Mouse (Mus musculus) midbrain, embryonic 10.5 days (tissue): ENCODE measurements at regions not wholly inside any gene's neighbourhood (a gene's known extent, or its start where the extent isn't known, plus 50 kb on each side); places are given as distances from the start of the nearest gene placed in this dataset.

Experiments
- DNase-seq: peaks from one replicate; pipeline ENCODE4 v3.0.0-alpha.2; 2017; ENCODE audit warnings: low spot score
- H3K27ac ChIP-seq: fragments of 300-500 bp; sonication (generic); replicated peaks from 2 replicates; pipeline ENCODE4 v1.5.1; 2016; ENCODE audit warnings: mild to moderate bottlenecking
- H3K27me3 ChIP-seq: fragments of 300-500 bp; sonication (generic); 2 replicates; pipeline ENCODE4 v1.6.1; 2016; ENCODE audit warnings: low read depth, mild to moderate bottlenecking; ENCODE audit not compliant: poor library complexity, severe bottlenecking
- H3K36me3 ChIP-seq: fragments of 300-500 bp; sonication (generic); 2 replicates; pipeline ENCODE4 v1.6.1; 2016; ENCODE audit warnings: mild to moderate bottlenecking, moderate library complexity
- H3K4me1 ChIP-seq: fragments of 300-500 bp; sonication (generic); 2 replicates; pipeline ENCODE4 v1.6.1; 2016
- H3K4me3 ChIP-seq: fragments of 300-500 bp; sonication (generic); 2 replicates; pipeline ENCODE4 v1.5.1; 2016; ENCODE audit warnings: mild to moderate bottlenecking, moderate library complexity
- H3K9me3 ChIP-seq: fragments of 300-500 bp; sonication (generic); replicated peaks from 2 replicates; pipeline ENCODE4 v1.6.1; 2016; ENCODE audit warnings: mild to moderate bottlenecking
- WGBS: fragments of 180-500 bp; shearing (Covaris S2); methylation state at CpG from one replicate; pipeline ENCODE4 v1.1.7; 2016; 5-methylcytosine and 5-hydroxymethylcytosine counted together

DNA sequence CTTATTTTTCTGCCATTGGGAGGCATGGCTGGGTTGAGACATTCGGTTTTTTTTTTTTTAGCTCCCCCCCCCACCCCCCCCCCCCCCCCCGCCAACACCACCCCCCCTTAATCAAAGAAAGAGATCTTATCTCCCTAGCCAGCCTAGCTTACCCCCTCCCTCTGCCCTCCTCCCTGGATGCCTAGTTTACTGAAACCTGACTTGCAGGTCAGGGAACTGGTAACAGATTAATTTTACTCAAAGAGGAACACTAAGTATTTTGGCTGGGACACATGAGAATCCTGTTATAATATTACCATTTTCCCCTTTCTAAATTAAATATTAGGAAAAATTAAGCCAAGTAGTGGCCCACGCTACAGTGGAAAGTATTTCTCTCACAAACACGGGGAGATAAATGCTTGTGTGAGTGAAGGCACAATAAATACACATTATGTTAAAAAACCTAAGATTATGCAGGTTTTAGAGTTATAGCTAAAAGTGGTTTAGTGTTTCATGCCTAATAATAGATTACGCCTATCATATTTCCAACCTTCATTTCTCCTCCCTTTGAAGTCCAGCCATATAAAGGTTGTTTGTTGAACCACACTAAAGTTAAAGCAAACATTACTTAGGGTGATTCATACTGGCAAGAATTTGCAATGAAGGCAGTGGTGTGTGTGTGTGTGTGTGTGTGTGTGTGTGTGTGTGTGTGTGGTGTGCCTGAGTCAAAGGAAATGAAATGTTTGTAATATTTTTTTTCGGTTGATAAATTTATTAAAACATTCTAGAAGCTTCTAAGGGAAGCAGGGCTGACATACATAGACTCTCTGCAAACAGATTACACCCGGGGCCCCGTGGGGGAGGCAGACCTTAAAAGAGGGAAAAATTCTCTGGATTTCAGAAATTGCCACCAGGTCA, 76.0 kb upstream of the Arid5b start:
- Histone ChIP-seq H3K27me3 (no peaks in the 10 kb centered on the region), H3K27ac (peak overlapping the region; percentile 52; the same call in 1 of the 2 replicates), H3K4me3 (no peak overlapping the region), H3K4me1 (peaks cover 32% of the 10 kb centered on the region), H3K36me3 (no peaks in the 10 kb centered on the region), H3K9me3 (no peaks in the 10 kb centered on the region; the same call in 1 of the 2 replicates)
- 47% methylated on average over 7 of the region's 8 CpGs for WGBS
- no peak for DNase-seq

DNA sequence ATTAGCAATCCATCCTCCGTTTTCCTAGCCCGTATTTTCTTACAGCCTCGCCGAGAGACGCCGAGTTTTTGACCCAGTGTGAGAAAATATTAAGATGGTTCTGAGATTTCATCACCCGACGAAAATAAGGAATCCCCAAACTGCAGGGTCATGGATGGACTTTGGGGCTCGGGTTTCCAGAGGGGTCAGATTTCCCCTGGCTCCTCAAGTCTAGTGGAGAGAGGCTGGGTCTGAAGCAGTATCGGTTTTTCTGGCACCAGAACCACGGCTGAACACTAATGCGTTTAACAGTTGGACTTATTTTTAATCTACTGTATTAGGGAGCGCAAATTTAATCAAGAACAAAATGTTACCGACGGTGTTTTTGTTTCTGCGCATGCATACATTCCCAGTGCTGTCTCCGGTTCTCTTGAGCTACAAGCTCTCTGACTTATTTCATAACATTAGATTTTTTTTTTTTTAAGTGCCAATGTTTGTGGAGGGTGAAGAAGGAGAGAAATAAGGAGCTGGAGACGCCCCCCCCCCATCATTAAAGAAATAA, 75.2 kb upstream of the Arid5b start:
- no peak for DNase-seq
- Histone ChIP-seq H3K9me3 (no peaks in the 10 kb centered on the region), H3K4me1 (peaks cover 32% of the 10 kb centered on the region), H3K4me3 (no peak overlapping the region), H3K27ac (no peak overlapping the region), H3K36me3 (no peaks in the 10 kb centered on the region), H3K27me3 (no peaks in the 10 kb centered on the region)
- 73% methylated on average over 18 of the region's 18 CpGs for WGBS

DNA sequence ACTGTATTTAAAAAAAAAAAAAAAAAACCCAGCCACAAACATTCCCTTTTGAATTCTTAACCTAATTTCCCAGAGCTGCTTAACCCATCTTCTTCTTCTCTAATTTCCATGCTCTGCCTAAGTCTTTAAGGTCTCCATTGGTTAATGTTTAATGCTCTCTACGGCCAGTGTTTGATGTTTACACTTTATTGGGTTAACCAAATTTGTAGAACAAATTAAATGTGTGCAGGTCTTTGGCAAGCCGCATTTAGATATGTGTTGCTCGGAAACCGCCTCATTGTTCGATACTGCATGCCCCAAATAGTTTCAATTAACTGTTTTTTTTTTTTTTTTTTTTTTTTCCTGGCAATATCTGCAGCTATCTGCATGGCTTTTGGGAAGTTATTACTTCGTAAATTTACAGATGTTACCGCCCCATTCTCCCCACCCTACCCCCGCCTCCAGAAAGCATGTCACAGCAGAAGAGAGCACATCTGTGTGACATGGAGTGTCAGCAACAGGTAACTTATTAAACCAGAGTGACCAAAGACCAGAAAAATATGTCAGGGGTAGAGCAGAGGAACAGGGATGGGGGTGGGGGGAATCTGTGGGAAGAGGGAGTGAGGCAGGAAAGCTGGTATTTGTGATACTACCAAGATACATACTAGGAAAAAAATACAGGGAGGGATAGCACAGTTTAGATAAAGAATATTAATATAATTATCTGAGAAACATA, 73.5 kb upstream of the Arid5b start:
- no peaks in the 10 kb centered on the region for H3K36me3 ChIP-seq
- no peak for DNase-seq
- H3K4me3 ChIP-seq = no peak overlapping the region
- no peak overlapping the region for H3K27ac ChIP-seq
- H3K4me1 ChIP-seq = peaks cover 32% of the 10 kb centered on the region
- WGBS = 82% methylated on average over 8 of the region's 8 CpGs
- H3K27me3 ChIP-seq = no peaks in the 10 kb centered on the region
- H3K9me3 ChIP-seq = no peaks in the 10 kb centered on the region

DNA sequence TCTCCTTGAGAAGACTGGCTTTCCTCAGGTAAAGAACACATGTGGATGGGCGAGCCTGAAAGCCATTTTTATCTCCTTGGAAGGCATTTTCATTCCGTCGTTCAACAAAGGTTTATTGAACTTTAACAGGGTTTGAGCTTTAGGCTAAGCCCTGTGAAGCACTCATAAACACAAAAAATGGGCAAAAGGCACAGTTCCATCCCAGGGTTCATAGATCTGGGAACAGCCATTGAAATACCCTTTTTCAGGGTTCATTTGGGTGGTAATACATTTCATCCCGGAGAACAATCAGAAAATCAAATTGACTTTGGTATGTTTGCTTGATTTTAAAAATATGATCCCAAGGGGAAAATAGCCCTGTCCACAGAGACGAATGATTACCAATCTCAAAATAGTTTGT, 72.9 kb upstream of the Arid5b start:
- no peak for DNase-seq
- Histone ChIP-seq H3K27ac (no peak overlapping the region), H3K36me3 (no peaks in the 10 kb centered on the region), H3K9me3 (no peaks in the 10 kb centered on the region), H3K4me3 (no peak overlapping the region), H3K27me3 (no peaks in the 10 kb centered on the region), H3K4me1 (peaks cover 32% of the 10 kb centered on the region)
- WGBS = 89% methylated on average over 5 of the region's 5 CpGs

DNA sequence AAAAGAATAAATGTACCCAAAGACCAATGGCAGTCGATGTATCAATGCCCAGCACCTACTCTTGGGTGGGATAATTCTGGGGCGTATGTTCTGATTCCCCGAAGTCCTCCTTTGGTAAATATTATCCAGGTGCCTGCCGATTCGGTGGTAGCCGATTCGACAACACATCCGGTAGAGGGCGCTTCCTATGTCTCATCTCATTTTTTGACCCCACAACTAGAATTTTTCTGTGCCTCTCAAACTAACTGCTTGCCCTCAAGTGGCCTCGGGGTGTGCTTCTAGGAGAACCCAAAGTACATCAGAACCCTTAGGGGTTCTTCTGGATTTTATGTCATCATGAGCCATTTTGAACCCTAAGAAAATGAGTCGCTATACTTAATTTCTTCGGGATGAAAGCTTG, 72.3 kb upstream of the Arid5b start:
- H3K4me1 ChIP-seq = peaks cover 27% of the 10 kb centered on the region
- no peak overlapping the region for H3K4me3 ChIP-seq
- 90% methylated on average over 12 of the region's 12 CpGs for WGBS

DNA sequence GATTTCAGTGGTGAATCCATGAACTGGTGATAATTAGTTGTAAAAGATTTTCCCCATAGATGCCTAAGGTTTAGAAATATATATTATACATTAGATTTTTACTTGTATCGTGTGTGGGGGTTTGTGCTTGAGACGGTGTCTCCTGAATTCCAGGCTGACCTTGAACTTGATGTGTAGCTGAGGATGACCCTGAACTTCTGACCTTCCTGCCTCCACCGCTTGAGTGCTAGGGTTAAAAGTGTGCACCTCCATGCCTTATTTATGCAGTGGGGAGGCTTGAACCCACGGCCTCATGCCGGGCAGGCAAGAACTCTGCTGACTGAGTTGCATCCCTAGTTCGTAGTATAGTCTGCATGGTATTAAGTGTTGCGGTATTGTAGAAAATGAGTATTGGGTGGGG, 69.3 kb upstream of the Arid5b start:
- 89% methylated on average over 7 of the region's 7 CpGs for WGBS
- H3K36me3 ChIP-seq = no peaks in the 10 kb centered on the region
- DNase-seq = no peak
- H3K9me3 ChIP-seq = peaks cover 12% of the 10 kb centered on the region
- H3K27me3 ChIP-seq = no peaks in the 10 kb centered on the region
- H3K4me3 ChIP-seq = no peak overlapping the region
- peaks cover 6% of the 10 kb centered on the region; the same call in 1 of the 2 replicates for H3K4me1 ChIP-seq
- no peak overlapping the region for H3K27ac ChIP-seq

More for the DNA sequence above, 72.3 kb upstream of the Arid5b start:
- no peak for DNase-seq
- no peak overlapping the region for H3K27ac ChIP-seq
- H3K9me3 ChIP-seq = no peaks in the 10 kb centered on the region
- H3K36me3 ChIP-seq = no peaks in the 10 kb centered on the region
- no peaks in the 10 kb centered on the region for H3K27me3 ChIP-seq

DNA sequence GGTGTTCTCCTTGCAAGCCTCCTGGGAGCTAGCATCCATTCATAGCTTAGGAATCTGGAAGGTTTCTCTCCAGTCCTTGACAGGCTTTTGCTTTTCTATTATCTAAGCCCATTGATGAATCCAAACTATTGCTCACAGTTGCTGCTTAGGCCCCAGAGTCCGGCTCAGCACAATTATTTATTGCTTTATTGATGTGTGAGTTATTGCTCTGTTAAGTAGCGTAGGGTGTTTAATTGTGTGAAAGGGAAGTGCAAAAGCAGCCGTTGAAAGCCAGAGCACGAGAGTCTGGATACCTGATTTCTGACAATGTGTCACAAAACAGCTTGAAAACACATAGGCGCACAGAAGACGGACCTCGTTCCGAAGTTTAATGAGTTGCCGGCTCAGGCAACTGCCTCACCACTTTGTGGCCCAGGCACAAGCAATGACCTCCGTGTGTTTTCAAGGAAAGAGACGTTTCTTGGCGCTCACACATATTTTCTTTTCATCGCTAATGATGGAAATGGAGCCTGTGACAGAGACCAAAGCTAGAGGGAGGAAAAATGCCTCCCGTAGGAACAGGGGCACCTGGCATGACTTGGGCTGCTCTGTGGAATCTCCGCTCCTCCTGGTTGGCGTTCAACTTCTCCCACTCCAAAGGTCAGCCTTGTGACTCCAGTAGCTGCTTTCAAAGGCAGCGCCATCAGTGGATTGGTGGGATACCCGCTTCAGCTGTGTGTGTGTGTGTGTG, 66.6 kb upstream of the Arid5b start:
- H3K27me3 ChIP-seq = no peaks in the 10 kb centered on the region
- no peak for DNase-seq
- no peak overlapping the region for H3K27ac ChIP-seq
- H3K36me3 ChIP-seq = no peaks in the 10 kb centered on the region
- 93% methylated on average over 18 of the region's 18 CpGs for WGBS
- no peak overlapping the region for H3K4me3 ChIP-seq
- peaks cover 20% of the 10 kb centered on the region for H3K9me3 ChIP-seq
- no peaks in the 10 kb centered on the region for H3K4me1 ChIP-seq

- Histone ChIP-seq H3K27me3 (no peaks in the 10 kb centered on the region), H3K27ac (no peak overlapping the region), H3K4me3 (no peak overlapping the region), H3K4me1 (no peaks in the 10 kb centered on the region), H3K36me3 (no peaks in the 10 kb centered on the region), H3K9me3 (peaks cover 20% of the 10 kb centered on the region)
- 89% methylated on average over 2 of the region's 2 CpGs for WGBS
- DNase-seq = no peak
Observed at GRCm38 (mm10) chr10:68344211-68344610, 65.7 kb upstream of the Arid5b start.

GRCm38 (mm10) chr10:68334054-68334453, 55.5 kb upstream of the Arid5b start:
- 87% methylated on average over 5 of the region's 5 CpGs for WGBS
- no peak overlapping the region for H3K4me3 ChIP-seq
- no peaks in the 10 kb centered on the region for H3K36me3 ChIP-seq

More at GRCm38 (mm10) chr10:68334054-68334453, 55.5 kb upstream of the Arid5b start:
- DNase-seq = no peak
- no peaks in the 10 kb centered on the region for H3K9me3 ChIP-seq
- H3K4me1 ChIP-seq = no peaks in the 10 kb centered on the region
- no peak overlapping the region for H3K27ac ChIP-seq
- H3K27me3 ChIP-seq = no peaks in the 10 kb centered on the region
